8 mouse cellular contexts compared by ENCODE assay signal in genomic region chr2:4559211-4559882, GRCm38 (mm10).
DNase-seq lines count a peak whose midpoint lies in the region; ATAC-seq and TF ChIP-seq lines count a peak whose summit lies in the region.

No protein-coding gene starts in this region.

- peak overlapping the region; percentile 64 for H3K4me2 ChIP-seq in CH12.LX (ENCODE audit: insufficient read depth, low read depth, poor library complexity, severe bottlenecking)
- peak overlapping the region; percentile 71 for H3K4me2 ChIP-seq in heart, embryonic 15.5 days
- H3K4me2 ChIP-seq in liver, embryonic 13.5 days, result peak overlapping the region; percentile 92
- H3K4me2 ChIP-seq in stomach, embryonic 15.5 days, result peak overlapping the region; percentile 65

- no peak overlapping the region for H3K27ac ChIP-seq in CH12.LX (ENCODE audit: insufficient read depth, low read depth)
- peak overlapping the region; percentile 94 for H3K27ac ChIP-seq in forebrain, embryonic 10.5 days
- peak overlapping the region; percentile 98 for H3K27ac ChIP-seq in heart, embryonic 15.5 days
- H3K27ac ChIP-seq in liver, embryonic 13.5 days, result peak overlapping the region; percentile 99
- peak overlapping the region; percentile 92 for H3K27ac ChIP-seq in stomach, embryonic 15.5 days

- TF ChIP-seq CTCF in CH12.LX (conservative IDR thresholded peaks at IDR 0.05 in 1 of 2, IDR thresholded peaks at IDR 0.05 in 1 of 2; ENCODE audit: low read depth in 2 of 2, low read length in 2 of 2), result no peak

- peak overlapping the region; percentile 65 for H3K9ac ChIP-seq in CH12.LX (ENCODE audit: insufficient read depth, low read depth)
- peak overlapping the region; percentile 64 for H3K9ac ChIP-seq in heart, embryonic 15.5 days
- peak overlapping the region; percentile 90 for H3K9ac ChIP-seq in liver, embryonic 13.5 days
- H3K9ac ChIP-seq in stomach, embryonic 15.5 days, result peak overlapping the region; percentile 32

- peak; percentile 38 for DNase-seq in CH12.LX (ENCODE audit: extremely low read depth)
- peak; percentile 68 for DNase-seq in c-Kit-negative CD71-positive TER-119-positive erythroid progenitor cells, embryonic 14.5 days (ENCODE audit: low read depth, low spot score)
- DNase-seq in forebrain, embryonic 10.5 days (ENCODE audit: extremely low spot score, low spot score), result peak; percentile 81
- peak; percentile 83 to 92 for DNase-seq in kidney, postnatal 25 days
- DNase-seq in liver, embryonic 13.5 days, result peak; percentile 75
- peak; percentile 80 for DNase-seq in neural tube, embryonic 10.5 days (ENCODE audit: extremely low spot score, low spot score)

- TF ChIP-seq RAD21 in CH12.LX (IDR thresholded peaks at IDR 0.05; ENCODE audit: low read depth, low read length), result no peak

- in situ Hi-C loops in CH12.LX (cut with MboI; ENCODE audit: low pct_ligation_motif_present, low pct_unique_long_range_greater_than_20kb, low sequenced_read_pairs), result no loop called here

- no peaks in the 10 kb centered on the region for H3K36me3 ChIP-seq in CH12.LX (replicated peaks in 1 of 2; ENCODE audit: control insufficient read depth in 1 of 2, insufficient read depth in 1 of 2, low read length in 1 of 2)
- H3K36me3 ChIP-seq in forebrain, embryonic 10.5 days (replicated peaks), result peaks cover 18% of the 10 kb centered on the region
- no peaks in the 10 kb centered on the region; the same call in 1 of the 2 replicates for H3K36me3 ChIP-seq in heart, embryonic 15.5 days
- peaks cover 28% of the 10 kb centered on the region for H3K36me3 ChIP-seq in liver, embryonic 13.5 days
- H3K36me3 ChIP-seq in stomach, embryonic 15.5 days, result no peaks in the 10 kb centered on the region

- TF ChIP-seq POLR2A in CH12.LX (IDR thresholded peaks at IDR 0.05; ENCODE audit: low read depth, low read length), result no peak

- peaks cover 0 to 16% of the 10 kb centered on the region in 2 experiments; a peak in 2 of 4 replicates for H3K4me1 ChIP-seq in CH12.LX (ENCODE audit: control insufficient read depth in 1 of 2, insufficient read depth in 2 of 2)
- H3K4me1 ChIP-seq in forebrain, embryonic 10.5 days, result peaks cover 99% of the 10 kb centered on the region
- peaks cover 73% of the 10 kb centered on the region for H3K4me1 ChIP-seq in heart, embryonic 15.5 days (replicated peaks)
- peaks cover 81% of the 10 kb centered on the region for H3K4me1 ChIP-seq in liver, embryonic 13.5 days (replicated peaks)
- H3K4me1 ChIP-seq in stomach, embryonic 15.5 days, result peaks cover 42% of the 10 kb centered on the region

- dilution Hi-C loops in CH12.LX (cut with MboI; ENCODE audit: extremely low pct_ligation_motif_present, extremely low pct_unique_long_range_greater_than_20kb, low sequenced_read_pairs), result no loop called here

- under 1% methylated on average over 27 of the region's 27 CpGs for WGBS in forebrain, embryonic 10.5 days
- WGBS in heart, embryonic 15.5 days, result 0% methylated on average over 27 of the region's 27 CpGs
- under 1% methylated on average over 27 of the region's 27 CpGs for WGBS in liver, embryonic 13.5 days (ENCODE audit: insufficient replicate concordance)
- under 1% methylated on average over 27 of the region's 27 CpGs for WGBS in stomach, embryonic 15.5 days

- no peaks in the 10 kb centered on the region for H3K27me3 ChIP-seq in CH12.LX (replicated peaks)
- no peaks in the 10 kb centered on the region for H3K27me3 ChIP-seq in forebrain, embryonic 10.5 days (ENCODE audit: poor library complexity, severe bottlenecking)
- no peaks in the 10 kb centered on the region for H3K27me3 ChIP-seq in heart, embryonic 15.5 days
- H3K27me3 ChIP-seq in liver, embryonic 13.5 days, result no peaks in the 10 kb centered on the region
- no peaks in the 10 kb centered on the region for H3K27me3 ChIP-seq in stomach, embryonic 15.5 days (replicated peaks)

- H3K9me3 ChIP-seq in CH12.LX (replicated peaks; ENCODE audit: low read length), result no peaks in the 10 kb centered on the region
- H3K9me3 ChIP-seq in forebrain, embryonic 10.5 days, result no peaks in the 10 kb centered on the region
- H3K9me3 ChIP-seq in heart, embryonic 15.5 days (replicated peaks), result no peaks in the 10 kb centered on the region
- no peaks in the 10 kb centered on the region for H3K9me3 ChIP-seq in liver, embryonic 13.5 days (replicated peaks)
- no peaks in the 10 kb centered on the region for H3K9me3 ChIP-seq in stomach, embryonic 15.5 days

- ATAC-seq in heart, embryonic 15.5 days (replicated peaks; ENCODE audit: insufficient number of reproducible peaks, insufficient read depth, low FRiP score, low read depth), result peak; percentile 91
- peak; percentile 57 for ATAC-seq in liver, embryonic 13.5 days (ENCODE audit: low read depth)
- ATAC-seq in stomach, embryonic 15.5 days (ENCODE audit: insufficient read depth, low FRiP score, low read depth), result peak; percentile 84

- TF ChIP-seq EP300 in CH12.LX (IDR thresholded peaks at IDR 0.05; ENCODE audit: low read length), result no peak; the same call in 1 of the 2 replicates

- peak overlapping the region; percentile 62 to 68 (median 64) for H3K4me3 ChIP-seq in CH12.LX (replicated peaks in 1 of 3; ENCODE audit: low read depth in 2 of 3, low read length in 2 of 3, poor library complexity in 1 of 3)
- peak overlapping the region; percentile 59 for H3K4me3 ChIP-seq in forebrain, embryonic 10.5 days
- peak overlapping the region; percentile 61 for H3K4me3 ChIP-seq in heart, embryonic 15.5 days
- peak overlapping the region; percentile 73 for H3K4me3 ChIP-seq in liver, embryonic 13.5 days (replicated peaks)
- H3K4me3 ChIP-seq in stomach, embryonic 15.5 days (replicated peaks), result peak overlapping the region; percentile 49

- H3K79me2 ChIP-seq in CH12.LX (replicated peaks; ENCODE audit: control insufficient read depth, extremely low read depth, insufficient read depth, poor library complexity, severe bottlenecking), result no peaks in the 10 kb centered on the region

TF ChIP-seq in CH12.LX, 34 proteins besides CTCF, POLR2A, EP300 and RAD21:
- TF ChIP-seq MXI1 (IDR thresholded peaks at IDR 0.05; ENCODE audit: low read depth, low read length) (no peak), TBP (conservative IDR thresholded peaks at IDR 0.05; ENCODE audit: low read depth, low read length) (no peak), USF1 (IDR thresholded peaks at IDR 0.05; ENCODE audit: low read depth, low read length) (no peak), MAX (IDR thresholded peaks at IDR 0.05; ENCODE audit: low read length) (peak; percentile 53), MAFK (IDR thresholded peaks at IDR 0.05; ENCODE audit: insufficient replicate concordance, low read length) (0 out of 2 replicates have a peak, but pooled peaks have one; percentile 5), SIN3A (IDR thresholded peaks at IDR 0.05; ENCODE audit: low read length) (no peak), BHLHE40 (IDR thresholded peaks at IDR 0.05; ENCODE audit: low read depth, low read length) (no peak; the same call in none of the 2 replicates), ZNF384 (IDR thresholded peaks at IDR 0.05; ENCODE audit: low read depth, low read length) (peak; percentile 74), MAZ (IDR thresholded peaks at IDR 0.05; ENCODE audit: low read depth, low read length) (0 out of 2 replicates have a peak, but pooled peaks have one; percentile 24), POLR2AphosphoS2 (IDR thresholded peaks at IDR 0.05; ENCODE audit: low read depth, low read length) (no peak)

Comparison
In these comparisons a context has a peak if more than half of its experiments do, and no peak if none do; other contexts are left out.
1. H3K9ac ChIP-seq: peak in every context shown above with its lines; median percentile 90 in liver, embryonic 13.5 days; 65 in CH12.LX; 64 in heart, embryonic 15.5 days; 32 in stomach, embryonic 15.5 days.